Mouse (Mus musculus) embryonic facial prominence, embryonic 10.5 days (tissue): ENCODE measurements at regions not wholly inside any gene's neighbourhood (a gene's known extent, or its start where the extent isn't known, plus 50 kb on each side); places are given as distances from the start of the nearest gene placed in this dataset.

ENCODE experiments used
- DNase-seq: peaks from one replicate; pipeline ENCODE4 v3.0.0-alpha.2; 2017; ENCODE audit warnings: low spot score
- H3K27ac ChIP-seq: fragments of 300-500 bp; sonication (generic); replicated peaks from 2 replicates; pipeline ENCODE4 v1.5.1; 2016; ENCODE audit warnings: mild to moderate bottlenecking
- H3K27me3 ChIP-seq: fragments of 300-500 bp; sonication (generic); replicated peaks from 2 replicates; pipeline ENCODE4 v1.6.1; 2016; ENCODE audit warnings: low read depth, mild to moderate bottlenecking; ENCODE audit not compliant: poor library complexity, severe bottlenecking
- H3K36me3 ChIP-seq: fragments of 300-500 bp; sonication (generic); replicated peaks from 2 replicates; pipeline ENCODE4 v1.6.1; 2016; ENCODE audit warnings: mild to moderate bottlenecking, moderate library complexity
- H3K4me1 ChIP-seq: fragments of 300-500 bp; sonication (generic); 2 replicates; pipeline ENCODE4 v1.6.1; 2016
- H3K4me3 ChIP-seq: fragments of 300-500 bp; sonication (generic); 2 replicates; pipeline ENCODE4 v1.5.1; 2016; ENCODE audit warnings: mild to moderate bottlenecking, moderate library complexity
- H3K9me3 ChIP-seq: fragments of 300-500 bp; sonication (generic); 2 replicates; pipeline ENCODE4 v1.6.1; 2016; ENCODE audit warnings: mild to moderate bottlenecking
- WGBS: fragments of 180-500 bp; shearing (Covaris S2); methylation state at CpG from one replicate; pipeline ENCODE4 v1.1.7; 2016; 5-methylcytosine and 5-hydroxymethylcytosine counted together

DNA sequence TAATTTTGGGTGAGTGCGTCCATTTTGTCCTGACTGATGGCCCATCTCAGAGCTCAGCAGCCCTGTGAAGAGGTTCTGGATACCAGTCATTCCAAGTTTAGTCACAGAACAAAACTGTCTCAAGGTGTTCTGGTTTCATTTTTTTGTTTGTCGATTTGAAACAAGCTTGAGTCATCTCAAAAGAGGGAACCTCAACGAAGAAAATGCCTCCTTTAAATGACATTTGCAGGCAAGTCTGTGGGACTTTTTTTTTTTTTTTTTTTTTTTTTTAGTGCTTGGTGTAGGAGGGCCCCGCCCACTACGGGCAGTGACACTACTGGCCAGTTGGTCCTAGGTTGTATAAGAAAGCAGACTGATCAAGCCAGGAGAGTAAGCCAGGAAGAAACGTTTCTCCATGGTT, 175.3 kb upstream of the Ubash3b start:
- Histone ChIP-seq H3K4me1 (peaks cover 24% of the 10 kb centered on the region), H3K36me3 (no peaks in the 10 kb centered on the region), H3K27me3 (no peaks in the 10 kb centered on the region), H3K4me3 (no peak overlapping the region), H3K27ac (no peak overlapping the region), H3K9me3 (no peaks in the 10 kb centered on the region)
- WGBS: 85% methylated on average over 6 of the region's 6 CpGs
- no peak for DNase-seq

- DNase-seq: peak; percentile 58
- Histone ChIP-seq H3K27me3 (no peaks in the 10 kb centered on the region), H3K4me1 (peaks cover 24% of the 10 kb centered on the region), H3K4me3 (peak overlapping the region; percentile 33; the same call in 1 of the 2 replicates), H3K9me3 (no peaks in the 10 kb centered on the region), H3K36me3 (no peaks in the 10 kb centered on the region), H3K27ac (peak overlapping the region; percentile 83)
- 15% methylated on average over 10 of the region's 10 CpGs for WGBS
These were observed 173.2 kb upstream of the Ubash3b start for GRCm38 (mm10) chr9:41334462-41335241.

DNA sequence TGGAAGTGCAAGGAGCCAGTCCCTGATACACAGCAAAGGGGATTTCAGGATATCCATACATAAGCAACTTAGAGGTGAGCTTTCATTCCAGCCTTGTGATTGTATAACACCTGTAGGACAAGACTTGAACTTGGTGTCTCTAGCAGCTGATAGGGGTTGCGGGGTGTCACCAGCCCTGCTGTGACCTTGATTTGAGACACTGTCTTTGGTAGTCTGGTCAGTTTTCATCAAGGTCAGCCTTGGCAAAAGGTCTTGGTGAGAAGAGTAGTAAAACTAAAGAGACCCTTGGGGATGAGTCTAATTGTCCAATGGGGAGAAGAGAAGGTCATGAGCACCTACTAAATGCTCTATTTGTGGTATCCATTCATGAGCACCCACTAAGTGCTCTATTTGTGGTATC, 172.0 kb upstream of the Ubash3b start:
- 98% methylated on average over 1 of the region's 1 CpGs for WGBS
- DNase-seq: no peak
- no peaks in the 10 kb centered on the region for H3K27me3 ChIP-seq
- H3K9me3 ChIP-seq: no peaks in the 10 kb centered on the region
- H3K4me3 ChIP-seq: no peak overlapping the region
- H3K4me1 ChIP-seq: peaks cover 31% of the 10 kb centered on the region
- H3K27ac ChIP-seq: no peak overlapping the region
- H3K36me3 ChIP-seq: no peaks in the 10 kb centered on the region

DNA sequence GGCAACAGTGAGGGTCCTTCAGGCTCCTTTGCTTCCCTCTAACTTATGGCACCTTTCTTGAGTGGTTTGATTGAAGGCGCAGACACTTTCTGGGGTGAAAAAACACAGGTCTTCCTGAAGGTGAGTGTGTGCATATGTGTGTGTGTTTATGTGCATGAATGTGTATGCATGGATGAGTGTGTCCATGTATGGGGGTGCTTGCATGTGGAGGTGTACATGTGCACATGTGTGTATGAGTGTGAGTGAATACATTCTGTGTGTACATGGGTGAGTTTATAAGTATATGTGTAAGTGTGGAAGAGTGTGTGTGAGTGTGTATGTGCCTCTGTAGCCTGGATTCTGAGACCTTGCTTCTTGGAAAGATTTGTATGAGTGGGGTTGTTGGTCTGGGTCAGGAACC, 167.5 kb upstream of the Ubash3b start:
- DNase-seq: no peak
- no peaks in the 10 kb centered on the region for H3K36me3 ChIP-seq
- H3K27ac ChIP-seq: peak overlapping the region; percentile 76
- 92% methylated on average over 1 of the region's 1 CpGs for WGBS
- H3K4me3 ChIP-seq: peak overlapping the region; percentile 39
- H3K9me3 ChIP-seq: no peaks in the 10 kb centered on the region
- peaks cover 51% of the 10 kb centered on the region for H3K4me1 ChIP-seq
- no peaks in the 10 kb centered on the region for H3K27me3 ChIP-seq

DNA sequence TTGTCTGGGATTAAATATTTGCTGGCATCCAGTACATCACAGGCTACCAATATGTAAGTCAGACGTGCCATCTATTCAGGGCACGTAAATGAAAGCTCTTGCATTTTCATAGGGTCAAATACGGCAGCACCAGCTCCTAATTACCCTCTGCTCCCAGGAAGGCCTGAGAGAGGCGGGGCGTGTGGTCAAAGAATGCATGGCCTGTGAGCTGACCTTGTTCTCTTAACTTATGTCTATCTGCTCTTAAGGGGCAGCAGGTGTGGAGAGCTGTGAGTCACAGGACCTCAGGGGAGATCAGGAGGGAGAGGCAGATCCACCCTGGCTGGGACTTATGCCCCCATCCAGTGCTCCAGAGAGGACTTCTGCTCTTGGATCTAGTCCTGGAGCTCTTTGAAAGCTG, 167.0 kb upstream of the Ubash3b start:
- 21% methylated on average over 5 of the region's 5 CpGs for WGBS
- H3K27ac ChIP-seq: peak overlapping the region; percentile 76
- peak; percentile 21 for DNase-seq

GRCm38 (mm10) chr9:41328056-41328455, 166.6 kb upstream of the Ubash3b start:
- Histone ChIP-seq H3K4me3 (peak overlapping the region; percentile 39), H3K27ac (peak overlapping the region; percentile 76)

More for the DNA sequence above, 167.0 kb upstream of the Ubash3b start:
- Histone ChIP-seq H3K36me3 (no peaks in the 10 kb centered on the region), H3K4me3 (peak overlapping the region; percentile 39), H3K4me1 (peaks cover 51% of the 10 kb centered on the region), H3K27me3 (no peaks in the 10 kb centered on the region; the same call in 1 of the 2 replicates), H3K9me3 (no peaks in the 10 kb centered on the region)

DNA sequence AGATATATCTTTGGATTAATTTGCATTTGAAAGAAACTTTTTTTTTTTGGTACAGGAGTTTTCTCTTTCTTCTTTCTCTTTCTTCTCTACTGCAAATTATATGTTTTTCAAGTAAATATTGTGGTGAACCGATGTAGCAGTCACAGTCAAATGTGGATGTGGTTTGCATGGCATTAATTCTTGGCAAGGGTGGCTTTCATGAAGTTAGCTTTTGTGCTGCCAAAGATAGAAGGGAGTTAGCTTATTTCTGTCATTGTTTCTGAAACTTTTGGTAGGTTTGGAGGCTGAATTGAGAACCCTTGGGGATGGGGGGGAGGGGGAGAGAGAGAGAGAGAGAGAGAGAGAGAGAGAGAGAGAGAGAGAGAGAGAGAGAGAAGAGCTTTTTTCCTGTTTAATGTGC, 166.1 kb upstream of the Ubash3b start:
- no peak for DNase-seq
- peak overlapping the region; percentile 39 for H3K4me3 ChIP-seq
- H3K27ac ChIP-seq: peak overlapping the region; percentile 55
- WGBS: 74% methylated on average over 1 of the region's 1 CpGs
- peaks cover 51% of the 10 kb centered on the region for H3K4me1 ChIP-seq
- no peaks in the 10 kb centered on the region for H3K36me3 ChIP-seq
- H3K9me3 ChIP-seq: no peaks in the 10 kb centered on the region
- no peaks in the 10 kb centered on the region; the same call in 1 of the 2 replicates for H3K27me3 ChIP-seq

More at GRCm38 (mm10) chr9:41328056-41328455, 166.6 kb upstream of the Ubash3b start:
- no peaks in the 10 kb centered on the region; the same call in 1 of the 2 replicates for H3K27me3 ChIP-seq
- no peaks in the 10 kb centered on the region for H3K36me3 ChIP-seq
- no peak for DNase-seq
- H3K4me1 ChIP-seq: peaks cover 51% of the 10 kb centered on the region
- 32% methylated on average over 1 of the region's 1 CpGs for WGBS
- no peaks in the 10 kb centered on the region for H3K9me3 ChIP-seq

DNA sequence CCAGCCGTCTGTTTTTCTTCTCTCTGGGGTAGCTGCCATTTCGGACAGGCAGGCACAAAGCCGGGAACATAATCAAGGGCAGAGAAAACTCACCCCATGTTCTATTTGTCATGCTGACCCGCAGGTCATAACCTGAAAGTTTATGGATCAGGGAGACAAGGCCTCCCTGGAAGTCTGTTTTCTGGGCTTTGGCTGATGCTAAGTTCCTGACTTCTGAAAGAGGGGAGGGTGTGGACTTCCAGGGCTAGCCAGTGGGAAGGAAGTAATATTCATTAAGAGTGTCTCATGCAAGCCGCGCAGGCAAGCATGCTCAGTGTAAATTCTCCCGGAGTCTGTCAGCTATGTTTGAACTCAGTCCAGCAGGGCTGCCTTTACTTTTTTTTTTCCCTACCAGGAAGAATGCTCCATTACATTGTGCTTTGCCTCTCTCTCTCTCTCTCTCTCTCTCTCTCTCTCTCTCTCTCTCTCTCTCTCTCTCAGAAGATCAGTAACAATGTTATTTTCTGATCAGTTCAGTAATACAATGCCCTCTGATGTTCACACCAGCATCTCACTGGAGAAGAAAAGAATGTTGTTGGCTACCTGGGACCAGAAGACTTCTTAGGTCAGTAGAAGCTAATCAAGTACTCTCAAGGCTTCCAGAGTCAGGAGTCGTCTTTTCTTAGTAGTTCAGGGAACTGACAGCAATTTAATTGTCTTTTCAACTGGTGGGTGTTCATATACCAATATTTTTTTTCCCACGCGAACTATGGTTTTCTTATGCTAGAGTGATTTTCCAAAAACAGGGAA, 165.5 kb upstream of the Ubash3b start:
- DNase-seq: peak; percentile 57
- Histone ChIP-seq H3K27ac (peak overlapping the region; percentile 55), H3K27me3 (no peaks in the 10 kb centered on the region; the same call in 1 of the 2 replicates), H3K36me3 (no peaks in the 10 kb centered on the region), H3K4me3 (peak overlapping the region; percentile 39), H3K9me3 (no peaks in the 10 kb centered on the region), H3K4me1 (peaks cover 51% of the 10 kb centered on the region)
- 22% methylated on average over 10 of the region's 10 CpGs for WGBS

DNA sequence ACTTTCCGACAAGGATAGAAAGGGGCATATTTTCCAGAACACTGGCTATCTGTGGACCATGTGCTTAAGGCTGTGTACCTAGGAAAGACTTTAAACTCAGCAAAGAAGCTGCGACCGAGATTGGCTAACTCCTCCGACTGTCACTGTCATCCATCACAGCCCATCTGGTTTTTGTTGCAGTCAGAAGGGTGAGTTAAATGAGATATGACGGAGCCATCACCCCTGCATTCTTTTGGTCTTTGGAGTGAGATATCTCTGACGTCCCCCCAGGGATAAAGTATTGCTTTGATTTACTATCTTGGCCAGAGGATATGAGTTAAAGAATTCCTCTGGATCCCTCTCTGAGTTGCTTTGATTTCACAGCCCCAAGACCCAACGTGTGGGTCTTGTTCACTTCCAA, 160.0 kb upstream of the Ubash3b start:
- H3K36me3 ChIP-seq: no peaks in the 10 kb centered on the region
- no peak overlapping the region for H3K4me3 ChIP-seq
- H3K9me3 ChIP-seq: no peaks in the 10 kb centered on the region; the same call in 1 of the 2 replicates
- WGBS: 76% methylated on average over 7 of the region's 7 CpGs
- H3K4me1 ChIP-seq: peaks cover 23% of the 10 kb centered on the region
- H3K27me3 ChIP-seq: no peaks in the 10 kb centered on the region; the same call in 1 of the 2 replicates
- no peak overlapping the region for H3K27ac ChIP-seq
- no peak for DNase-seq

DNA sequence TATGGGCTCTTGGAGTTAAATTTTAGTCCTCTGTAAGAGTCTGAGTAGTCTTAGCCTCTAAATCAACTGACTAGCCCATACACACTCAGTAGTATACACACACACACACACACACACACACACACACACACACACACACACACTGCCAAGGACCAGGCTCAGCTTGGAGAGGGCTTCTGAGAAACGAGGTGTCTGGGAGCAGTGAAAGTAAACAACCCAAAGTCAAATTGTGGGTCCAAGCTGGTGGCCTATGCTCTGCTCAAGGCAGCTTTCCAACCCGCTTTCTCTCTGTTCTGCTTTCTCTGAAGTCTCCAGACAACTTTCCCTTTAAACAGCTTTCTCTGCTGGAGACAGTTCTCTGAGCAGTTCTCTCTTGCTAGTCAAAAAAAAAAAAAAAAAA, 157.6 kb upstream of the Ubash3b start:
- WGBS: 80% methylated on average over 2 of the region's 2 CpGs
- no peak overlapping the region for H3K27ac ChIP-seq
- DNase-seq: no peak
- no peak overlapping the region for H3K4me3 ChIP-seq
- H3K36me3 ChIP-seq: no peaks in the 10 kb centered on the region
- no peaks in the 10 kb centered on the region for H3K4me1 ChIP-seq
- H3K9me3 ChIP-seq: no peaks in the 10 kb centered on the region; the same call in 1 of the 2 replicates
- no peaks in the 10 kb centered on the region; the same call in 1 of the 2 replicates for H3K27me3 ChIP-seq

GRCm38 (mm10) chr9:41306229-41306628, 144.7 kb upstream of the Ubash3b start:
- Histone ChIP-seq H3K4me1 (peaks cover 36% of the 10 kb centered on the region), H3K27me3 (no peaks in the 10 kb centered on the region), H3K9me3 (no peaks in the 10 kb centered on the region), H3K4me3 (no peak overlapping the region), H3K27ac (no peak overlapping the region), H3K36me3 (no peaks in the 10 kb centered on the region)
- DNase-seq: no peak

DNA sequence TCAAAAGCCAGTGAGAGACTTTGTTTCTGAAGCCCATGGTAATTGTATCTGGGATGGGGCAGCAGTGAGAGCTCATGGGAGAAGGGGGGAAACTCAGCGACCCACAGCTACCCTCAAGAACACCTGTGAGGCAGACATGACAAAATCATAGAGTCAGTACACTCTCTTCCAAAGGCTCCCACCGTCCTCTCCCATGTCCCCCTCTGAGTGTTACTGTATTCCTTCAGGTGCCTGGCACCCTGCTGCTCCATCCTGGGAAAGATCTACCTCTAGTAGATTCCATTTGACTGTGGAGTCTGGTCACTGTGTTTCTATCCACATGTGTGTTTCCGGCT, 142.0 kb upstream of the Ubash3b start:
- H3K4me3 ChIP-seq: no peak overlapping the region

More for the DNA sequence above, 142.0 kb upstream of the Ubash3b start:
- no peaks in the 10 kb centered on the region for H3K27me3 ChIP-seq
- DNase-seq: no peak
- peaks cover 36% of the 10 kb centered on the region for H3K4me1 ChIP-seq
- no peaks in the 10 kb centered on the region for H3K36me3 ChIP-seq
- 62% methylated on average over 3 of the region's 3 CpGs for WGBS
- no peaks in the 10 kb centered on the region for H3K9me3 ChIP-seq
- H3K27ac ChIP-seq: peak overlapping the region; percentile 61
